Mouse (Mus musculus) limb, embryonic 12.5 days (tissue): ENCODE measurements around the gene Hist1h2ap. TPM values are rescaled to one million over a fixed set of nuclear protein-coding genes. Genes with fewer than 3 reads are reported as not detected.

Experiments used
- microRNA-seq: library from miRNA; unstranded; fragments of <30 nt; microRNA quantifications from one replicate; pipeline ENCODE4, GENCODE M21; 2017
- polyA plus RNA-seq: library from polyadenylated mRNA; unstranded; fragments of >200 nt; fragmentation: Nextera tagmentation; extraction: Ambion mirVana; gene quantifications from 2 replicates; pipeline ENCODE4 v1.2.1, GENCODE M21; 2016

Hist1h2ap gene
- polyA plus RNA-seq, 1 experiment from 2014 or later, result 7,120 TPM

Small RNAs within 50 kb of the gene (microRNA-seq; reads per million reads assigned to microRNA genes)
- gene Gm19658 (not detected), gene Gm44346 (not detected), gene Gm44466 (not detected)

Other genes with a start within 250 kb of the Hist1h2ap start
- not detected in 2 replicates for gene Olfr1362, start 219.5 kb downstream of the Hist1h2ap start, polyA plus RNA-seq
- gene Olfr11, start 191.0 kb downstream of the Hist1h2ap start, polyA plus RNA-seq, result not detected in 2 replicates
- gene Olfr1361, start 170.1 kb downstream of the Hist1h2ap start, polyA plus RNA-seq, result not detected in 2 replicates
- gene Olfr1360, start 156.1 kb downstream of the Hist1h2ap start, polyA plus RNA-seq, result not detected in 2 replicates
- gene Olfr1359, start 135.4 kb downstream of the Hist1h2ap start, polyA plus RNA-seq, result not detected in 2 replicates
- 4.6 and 6.2 TPM in 2 replicates for gene Hist1h2bl, start 117.4 kb downstream of the Hist1h2ap start, polyA plus RNA-seq
- 55.1 and 62.4 TPM in 2 replicates for gene Hist1h2ai, start 117.1 kb downstream of the Hist1h2ap start, polyA plus RNA-seq
- gene Hist1h3h, start 115.8 kb downstream of the Hist1h2ap start, polyA plus RNA-seq, result 16.0 and 36.8 TPM in 2 replicates
- gene Hist1h2bm, start 111.5 kb downstream of the Hist1h2ap start, polyA plus RNA-seq, result 8.4 and 8.9 TPM in 2 replicates
- 0.88 and 0.99 TPM in 2 replicates for gene Hist1h4j, start 98.4 kb downstream of the Hist1h2ap start, polyA plus RNA-seq
- gene Hist1h4k, start 83.0 kb downstream of the Hist1h2ap start, polyA plus RNA-seq, result 5.4 and 11.3 TPM in 2 replicates
- 51.3 and 71.5 TPM in 2 replicates for gene Hist1h2ak, start 79.7 kb downstream of the Hist1h2ap start, polyA plus RNA-seq
- gene Hist1h2bn, start 79.4 kb downstream of the Hist1h2ap start, polyA plus RNA-seq, result 8.0 and 9.8 TPM in 2 replicates
- 40.4 and 49.4 TPM in 2 replicates for gene Hist1h1b, start 52.9 kb downstream of the Hist1h2ap start, polyA plus RNA-seq
- 163 and 202 TPM in 2 replicates for gene Hist1h3i, start 50.1 kb downstream of the Hist1h2ap start, polyA plus RNA-seq
- 16.8 and 19.0 TPM in 2 replicates for gene Hist1h2an, start 46.3 kb downstream of the Hist1h2ap start, polyA plus RNA-seq
- gene Hist1h2bp, start 46.0 kb downstream of the Hist1h2ap start, polyA plus RNA-seq, result 1.5 and 3.9 TPM in 2 replicates
- 36.6 and 45.0 TPM in 2 replicates for gene Hist1h2bq, start 23.3 kb downstream of the Hist1h2ap start, polyA plus RNA-seq
- gene Hist1h2ao, start 23.0 kb downstream of the Hist1h2ap start, polyA plus RNA-seq, result not detected in 2 replicates
- not detected in 2 replicates for gene Hist1h4m, start 21.8 kb downstream of the Hist1h2ap start, polyA plus RNA-seq
- 21.2 and 21.3 TPM in 2 replicates for gene Hist1h4n, start 1.3 kb downstream of the Hist1h2ap start, polyA plus RNA-seq
- gene Hist1h2br, start 236 bp upstream of the Hist1h2ap start, polyA plus RNA-seq, result 38.6 and 46.0 TPM in 2 replicates
- gene Zfp184, start 111.6 kb upstream of the Hist1h2ap start, polyA plus RNA-seq, result 23.2 and 25.2 TPM in 2 replicates
- gene Pom121l2, start 147.7 kb upstream of the Hist1h2ap start, polyA plus RNA-seq, result 0.30 and 0.32 TPM in 2 replicates
- gene Prss16, start 176.2 kb upstream of the Hist1h2ap start, polyA plus RNA-seq, result 1.2 TPM in 2 replicates
- gene Hist1h2ah, start 202.1 kb upstream of the Hist1h2ap start, polyA plus RNA-seq, result 24.8 and 50.4 TPM in 2 replicates
- 21.0 and 25.9 TPM in 2 replicates for gene Hist1h2bk, start 202.4 kb upstream of the Hist1h2ap start, polyA plus RNA-seq
- gene Hist1h4i, start 207.9 kb upstream of the Hist1h2ap start, polyA plus RNA-seq, result 30.3 and 34.1 TPM in 2 replicates
- gene Hist1h2ag, start 209.4 kb upstream of the Hist1h2ap start, polyA plus RNA-seq, result 119 and 120 TPM in 2 replicates
- gene Hist1h2bj, start 209.7 kb upstream of the Hist1h2ap start, polyA plus RNA-seq, result 26.1 and 28.8 TPM in 2 replicates